In the genomic region with DNA sequence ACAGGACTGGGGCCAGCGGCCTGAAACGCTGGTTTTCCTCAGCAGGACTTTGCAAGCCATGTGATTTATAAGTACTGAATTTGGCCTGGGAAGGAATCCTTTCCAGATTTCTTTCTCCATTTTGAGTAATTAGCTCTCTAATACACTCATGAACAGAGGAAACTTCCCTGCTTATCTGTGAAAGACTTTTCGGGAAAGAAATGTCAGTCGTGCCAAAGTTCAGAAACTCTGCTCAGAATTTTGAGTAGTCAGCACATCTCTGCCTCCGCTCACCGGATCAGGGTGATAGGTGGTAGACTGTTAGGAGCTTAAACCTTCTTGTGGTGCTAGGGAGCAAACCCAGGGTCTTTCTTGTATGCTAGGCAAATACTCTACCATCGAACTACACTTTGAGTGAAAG, we compare ENCODE assay signal across 20 mouse cellular contexts.
DNase-seq lines count a peak whose midpoint lies in the region; ATAC-seq and TF ChIP-seq lines count a peak whose summit lies in the region.
"Had no signal": no experiment of that assay in that cellular context is flagged by ENCODE, and none has a peak within 500 bp of the region (broad histone marks: within the 10 kb centered on the region; RNA-seq: fewer than 3 reads in every experiment).

No protein-coding gene starts in this region.

- H3K4me1 ChIP-seq in intestine, embryonic 14.5 days (replicated peaks; ENCODE audit: control insufficient read depth, insufficient read depth, low read length), result peaks cover 12% of the 10 kb centered on the region
- H3K4me1 ChIP-seq in intestine, postnatal 0 days (replicated peaks; ENCODE audit: control insufficient read depth, insufficient read depth, low read length), result no peaks in the 10 kb centered on the region
- H3K4me1 ChIP-seq in lung, embryonic 14.5 days (ENCODE audit: insufficient read depth), result no peaks in the 10 kb centered on the region
- H3K4me1 ChIP-seq in kidney, postnatal 0 days (replicated peaks; ENCODE audit: insufficient read depth, low read length), result peaks cover 12% of the 10 kb centered on the region; the same call in 1 of the 2 replicates
- H3K4me1 ChIP-seq: forebrain, embryonic 13.5 days; megakaryocyte, embryonic 14.5 days had no signal

- no peak overlapping the region for H3K4me2 ChIP-seq in intestine, embryonic 14.5 days (ENCODE audit: low read length)
- H3K4me2 ChIP-seq in intestine, postnatal 0 days (replicated peaks; ENCODE audit: low read depth), result no peak overlapping the region
- no peak overlapping the region for H3K4me2 ChIP-seq in lung, embryonic 14.5 days
- H3K4me2 ChIP-seq in kidney, postnatal 0 days (ENCODE audit: low read length), result no peak overlapping the region
- H3K4me2 ChIP-seq: forebrain, embryonic 13.5 days; hindbrain, embryonic 12.5 days; midbrain, embryonic 13.5 days had no signal

- H3K4me3 ChIP-seq in intestine, embryonic 14.5 days (ENCODE audit: low read depth, low read length), result no peak overlapping the region
- no peak overlapping the region for H3K4me3 ChIP-seq in intestine, postnatal 0 days (ENCODE audit: low read depth, low read length)
- no peak overlapping the region for H3K4me3 ChIP-seq in lung, embryonic 14.5 days (ENCODE audit: low read depth, low read length)
- H3K4me3 ChIP-seq in kidney, postnatal 0 days (replicated peaks; ENCODE audit: low read depth, low read length), result no peak overlapping the region
- H3K4me3 ChIP-seq: forebrain, embryonic 13.5 days; heart, embryonic 10.5 days; hindbrain, embryonic 12.5 days; megakaryocyte, embryonic 14.5 days; midbrain, embryonic 13.5 days had no signal

- no peak for TF ChIP-seq CTCF in intestine, postnatal 0 days (IDR thresholded peaks at IDR 0.05; ENCODE audit: low read depth)
- TF ChIP-seq CTCF in lung, embryonic 14.5 days (IDR thresholded peaks at IDR 0.05; ENCODE audit: low read depth), result no peak
- TF ChIP-seq CTCF in kidney, postnatal 0 days (IDR thresholded peaks at IDR 0.05; ENCODE audit: low read depth), result no peak

- no peaks in the 10 kb centered on the region for H3K9me3 ChIP-seq in intestine, embryonic 14.5 days (ENCODE audit: control insufficient read depth, low read length)
- H3K9me3 ChIP-seq in intestine, postnatal 0 days (ENCODE audit: control insufficient read depth), result no peaks in the 10 kb centered on the region
- H3K9me3 ChIP-seq in lung, embryonic 14.5 days (ENCODE audit: low read depth, low read length), result no peaks in the 10 kb centered on the region
- no peaks in the 10 kb centered on the region for H3K9me3 ChIP-seq in kidney, postnatal 0 days (replicated peaks; ENCODE audit: low read length)
- H3K9me3 ChIP-seq: forebrain, embryonic 13.5 days; heart, embryonic 10.5 days; hindbrain, embryonic 12.5 days; megakaryocyte, embryonic 14.5 days; midbrain, embryonic 13.5 days had no signal

- ATAC-seq in intestine, embryonic 14.5 days (replicated peaks; ENCODE audit: low FRiP score, low TSS enrichment, low read depth), result no peak
- ATAC-seq in intestine, postnatal 0 days, result no peak
- no peak for ATAC-seq in lung, embryonic 14.5 days (ENCODE audit: insufficient read depth)
- no peak for ATAC-seq in kidney, postnatal 0 days (replicated peaks; ENCODE audit: low FRiP score, low read depth)
- no peak for ATAC-seq in megakaryocyte progenitor cell, adult 5-6 weeks (replicated peaks; ENCODE audit: poor library complexity)
- ATAC-seq: forebrain, embryonic 13.5 days; midbrain, embryonic 13.5 days; Patski had no signal

- DNase-seq in intestine, embryonic 14.5 days (ENCODE audit: low spot score), result no peak
- peak; percentile 39 for DNase-seq in lung, embryonic 14.5 days
- no peak for DNase-seq in lung, postnatal 10 days
- DNase-seq in kidney, postnatal 0 days (ENCODE audit: low spot score), result peak; percentile 35
- peak; percentile 55 for DNase-seq in yolk sac, embryonic 10.5 days (ENCODE audit: low spot score)
- DNase-seq in ovary, postnatal 36 days (ENCODE audit: low spot score), result no peak
- DNase-seq: adrenal gland, postnatal 10 days; B cell, adult 2 months; cerebellum, adult 9-10 months; lung, postnatal 14 days had no signal

- H3K9ac ChIP-seq in intestine, embryonic 14.5 days (ENCODE audit: low read length), result no peak overlapping the region
- no peak overlapping the region for H3K9ac ChIP-seq in intestine, postnatal 0 days (ENCODE audit: low read depth, low read length)
- no peak overlapping the region for H3K9ac ChIP-seq in lung, embryonic 14.5 days
- no peak overlapping the region for H3K9ac ChIP-seq in kidney, postnatal 0 days (ENCODE audit: low read depth, low read length)
- H3K9ac ChIP-seq: forebrain, embryonic 13.5 days; hindbrain, embryonic 12.5 days; midbrain, embryonic 13.5 days had no signal

- H3K36me3 ChIP-seq in intestine, embryonic 14.5 days (ENCODE audit: control insufficient read depth, insufficient read depth, low read length), result no peaks in the 10 kb centered on the region
- no peaks in the 10 kb centered on the region for H3K36me3 ChIP-seq in intestine, postnatal 0 days (ENCODE audit: control insufficient read depth, insufficient read depth)
- H3K36me3 ChIP-seq in lung, embryonic 14.5 days (ENCODE audit: insufficient read depth), result no peaks in the 10 kb centered on the region
- no peaks in the 10 kb centered on the region for H3K36me3 ChIP-seq in kidney, postnatal 0 days (ENCODE audit: insufficient read depth, low read length)
- H3K36me3 ChIP-seq: G1E; heart, embryonic 10.5 days; hindbrain, embryonic 12.5 days; midbrain, embryonic 13.5 days had no signal

- H3K27me3 ChIP-seq in intestine, embryonic 14.5 days (replicated peaks; ENCODE audit: control insufficient read depth, insufficient read depth, low read length), result no peaks in the 10 kb centered on the region
- H3K27me3 ChIP-seq in intestine, postnatal 0 days (replicated peaks; ENCODE audit: control insufficient read depth, insufficient read depth, low read length), result no peaks in the 10 kb centered on the region
- H3K27me3 ChIP-seq in lung, embryonic 14.5 days (ENCODE audit: insufficient read depth, low read length), result no peaks in the 10 kb centered on the region
- no peaks in the 10 kb centered on the region for H3K27me3 ChIP-seq in kidney, postnatal 0 days (ENCODE audit: insufficient read depth, low read length)
- H3K27me3 ChIP-seq: CH12.LX; forebrain, embryonic 13.5 days; hindbrain, embryonic 12.5 days; megakaryocyte, embryonic 14.5 days; midbrain, embryonic 13.5 days; Patski had no signal

- WGBS in intestine, embryonic 14.5 days, result 62% methylated on average over 7 of the region's 7 CpGs
- 55% methylated on average over 7 of the region's 7 CpGs for WGBS in intestine, postnatal 0 days
- WGBS in lung, embryonic 14.5 days, result 55% methylated on average over 7 of the region's 7 CpGs
- WGBS in kidney, postnatal 0 days, result 46% methylated on average over 7 of the region's 7 CpGs

- 0 out of 2 replicates have a peak overlapping the region, but pooled peaks have one; percentile 16 for H3K27ac ChIP-seq in intestine, embryonic 14.5 days (ENCODE audit: low read depth)
- H3K27ac ChIP-seq in intestine, postnatal 0 days (ENCODE audit: low read depth, low read length), result no peak overlapping the region
- no peak overlapping the region; the same call in 1 of the 2 replicates for H3K27ac ChIP-seq in lung, embryonic 14.5 days (ENCODE audit: low read depth)
- peak overlapping the region; percentile 31; the same call in 1 of the 2 replicates for H3K27ac ChIP-seq in kidney, postnatal 0 days
- H3K27ac ChIP-seq: forebrain, embryonic 13.5 days; heart, embryonic 10.5 days; hindbrain, embryonic 12.5 days; midbrain, embryonic 13.5 days had no signal

Comparison
In these comparisons a context has a peak if more than half of its experiments do, and no peak if none do; other contexts are left out.
1. DNase-seq: peak in lung, embryonic 14.5 days (single experiment), kidney, postnatal 0 days (single experiment) and yolk sac, embryonic 10.5 days (single experiment); none in intestine, embryonic 14.5 days (single experiment), lung, postnatal 10 days (single experiment) and ovary, postnatal 36 days (single experiment).
2. H3K27ac ChIP-seq: peak in intestine, embryonic 14.5 days (single experiment) and kidney, postnatal 0 days (single experiment); none in intestine, postnatal 0 days (single experiment) and lung, embryonic 14.5 days (single experiment).